Mouse (Mus musculus): ENCODE results near the gene Fgfr2.
A peak's percentile ranks its signal among the peaks of the same experiment; 100 is the strongest.

Fgfr2 gene

GRCm38 (mm10) chr7:132816528-132816927, 306.6 kb downstream of the Fgfr2 start:
- no peak for DNase-seq (ENCODE audit: low spot score)

GRCm38 (mm10) chr7:132815081-132815480, 308.1 kb downstream of the Fgfr2 start:
- DNase-seq (ENCODE audit: low spot score), result no peak

- DNase-seq (ENCODE audit: low spot score), result no peak
These were observed 309.1 kb downstream of the Fgfr2 start for GRCm38 (mm10) chr7:132814089-132814450.

GRCm38 (mm10) chr7:132813416-132814088, 309.6 kb downstream of the Fgfr2 start, which contains the start of gene Fam53b:
TSS of gene Fam53b (minus strand) at chr7:132813886.
- DNase-seq (ENCODE audit: low spot score), result peak; percentile 51

- DNase-seq (ENCODE audit: low spot score), result peak; percentile 44
These were observed 310.3 kb downstream of the Fgfr2 start for GRCm38 (mm10) chr7:132812619-132813415.

- DNase-seq (ENCODE audit: low spot score), result peak; percentile 36
These were observed 311.2 kb downstream of the Fgfr2 start for GRCm38 (mm10) chr7:132811716-132812618.

- DNase-seq (ENCODE audit: low spot score), result peak; percentile 85
These were observed 312.3 kb downstream of the Fgfr2 start for GRCm38 (mm10) chr7:132810879-132811278.

- no peak for DNase-seq (ENCODE audit: low spot score)
These were observed 312.8 kb downstream of the Fgfr2 start for GRCm38 (mm10) chr7:132810368-132810767.

GRCm38 (mm10) chr7:132809721-132810120, 313.4 kb downstream of the Fgfr2 start:
- no peak for DNase-seq (ENCODE audit: low spot score)

- DNase-seq (ENCODE audit: low spot score), result no peak
These were observed 314.1 kb downstream of the Fgfr2 start for GRCm38 (mm10) chr7:132808841-132809682.

- no peak for DNase-seq (ENCODE audit: low spot score)
These were observed 314.9 kb downstream of the Fgfr2 start for GRCm38 (mm10) chr7:132808051-132808796.

- no peak for DNase-seq (ENCODE audit: low spot score)
These were observed 316.0 kb downstream of the Fgfr2 start for GRCm38 (mm10) chr7:132806926-132807857.

GRCm38 (mm10) chr7:132806286-132806685, 316.9 kb downstream of the Fgfr2 start:
- DNase-seq (ENCODE audit: low spot score), result no peak

- DNase-seq (ENCODE audit: low spot score), result no peak
These were observed 318.2 kb downstream of the Fgfr2 start for GRCm38 (mm10) chr7:132804951-132805350.

- no peak for DNase-seq (ENCODE audit: low spot score)
These were observed 318.7 kb downstream of the Fgfr2 start for GRCm38 (mm10) chr7:132804461-132804860.

GRCm38 (mm10) chr7:132803962-132804361, 319.2 kb downstream of the Fgfr2 start:
- DNase-seq (ENCODE audit: low spot score), result no peak

- no peak for DNase-seq (ENCODE audit: low spot score)
These were observed 319.8 kb downstream of the Fgfr2 start for GRCm38 (mm10) chr7:132803336-132803735.

- DNase-seq (ENCODE audit: low spot score), result no peak
These were observed 320.5 kb downstream of the Fgfr2 start for GRCm38 (mm10) chr7:132802691-132803090.

- no peak for DNase-seq (ENCODE audit: low spot score)
These were observed 321.1 kb downstream of the Fgfr2 start for GRCm38 (mm10) chr7:132802066-132802465.

- DNase-seq (ENCODE audit: low spot score), result no peak
These were observed 321.6 kb downstream of the Fgfr2 start for GRCm38 (mm10) chr7:132801509-132801908.

Measured in spleen, adult 12 weeks (tissue).